Mouse (Mus musculus) liver, adult (tissue): ENCODE data around the gene Ugt2b34.

Experiments used
- GATA4 ChIP-seq: IDR thresholded peaks from 2 replicates; pipeline ENCODE4 v1.6.1; 2014; ENCODE audit warnings: mild to moderate bottlenecking, low read length; ENCODE audit not compliant: insufficient replicate concordance

Gene Ugt2b34

DNA sequence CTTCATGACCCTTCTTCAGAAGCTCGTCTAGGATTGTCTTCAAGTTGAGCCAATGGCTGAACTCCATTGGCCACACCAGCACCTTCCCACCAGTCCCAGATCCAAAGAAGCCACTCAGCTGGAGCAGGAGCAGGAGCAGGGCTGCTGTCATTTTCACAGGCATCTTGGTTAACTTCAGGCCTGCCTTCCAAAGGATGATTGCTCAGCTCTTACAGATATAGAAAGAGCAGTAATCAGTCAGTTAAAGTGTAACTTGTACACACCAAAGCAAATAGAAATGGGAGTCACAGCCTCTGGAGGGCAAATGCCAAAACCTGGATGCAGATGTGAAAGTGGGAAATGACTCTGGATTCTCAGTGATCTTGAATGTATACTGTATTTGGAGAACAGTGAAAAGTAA lies at the start of gene Ugt2b34:
TSS of gene Ugt2b34 (minus strand) at position 180 of the 400 bp plus-strand sequence.
- TF ChIP-seq GATA4 = peak; percentile 32; the same call in 1 of the 2 replicates

DNA sequence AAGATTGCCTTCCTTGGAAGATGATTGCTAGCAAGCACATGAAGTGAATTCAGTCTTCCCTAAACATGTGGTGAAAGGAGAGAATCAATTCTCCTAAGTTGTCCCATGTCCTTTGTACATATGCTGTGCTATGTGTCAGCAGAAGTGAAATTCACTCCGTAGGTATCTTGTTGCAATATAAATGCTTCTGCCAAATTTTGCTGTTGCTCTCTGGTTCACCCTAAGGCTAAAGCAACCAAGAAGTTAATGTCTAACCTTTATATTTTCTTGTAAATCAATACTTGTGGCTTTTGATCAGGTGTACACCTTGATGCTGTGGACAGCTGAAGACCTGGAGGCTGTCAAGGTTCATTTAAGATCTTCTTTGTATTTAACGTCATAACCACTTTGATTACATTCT lies 35.4 kb upstream of the Ugt2b34 start:
- no peak for TF ChIP-seq GATA4

DNA sequence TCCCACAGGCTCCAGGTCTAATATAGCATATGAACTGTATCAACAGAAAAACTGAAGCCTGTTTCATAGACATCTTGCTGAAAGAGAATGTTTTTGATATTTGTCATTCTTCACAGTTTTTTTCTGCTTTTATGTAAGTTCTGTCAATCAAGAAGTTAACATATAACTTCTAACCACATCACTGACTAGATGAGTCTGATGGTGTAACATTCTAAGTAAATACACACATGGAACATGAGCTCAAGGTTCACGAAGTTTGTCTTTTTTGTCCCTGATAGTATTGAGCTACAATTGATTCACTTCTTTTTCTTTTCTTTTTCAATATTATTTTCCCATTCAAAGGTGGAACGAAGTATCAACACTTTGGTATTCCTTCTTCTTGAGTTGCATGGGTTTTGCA lies 19.7 kb upstream of the Ugt2b34 start, which contains the start of gene Ugt2b1:
TSS of gene Ugt2b1 (minus strand) at position 105 of the 400 bp plus-strand sequence.
- TF ChIP-seq GATA4 = no peak

DNA sequence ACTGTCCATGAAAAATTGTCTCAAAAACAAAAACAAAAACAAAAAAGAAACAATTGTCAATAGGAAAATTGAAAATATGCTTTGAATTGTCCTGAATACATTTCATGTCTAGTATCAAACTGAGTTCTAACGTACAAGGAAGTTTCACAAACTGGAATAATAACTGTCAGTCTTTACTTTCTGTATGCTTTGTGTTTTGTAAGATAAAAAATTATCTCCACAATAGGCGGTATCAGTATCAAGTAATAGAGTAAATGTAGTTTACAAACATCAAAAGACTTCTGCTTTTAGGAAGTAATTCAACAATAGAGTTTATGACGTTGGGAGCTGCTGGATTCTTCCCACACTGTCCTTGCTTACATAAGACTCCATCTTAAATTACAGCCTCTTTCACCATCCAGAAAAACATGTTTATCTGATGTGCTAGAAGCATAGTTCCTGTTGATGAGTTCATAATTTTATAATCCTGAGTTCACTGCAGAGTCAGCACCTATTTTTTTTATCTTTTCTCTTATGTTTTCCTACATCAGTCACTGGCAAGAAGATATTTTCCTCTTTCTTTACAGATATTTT lies 14.0 kb upstream of the Ugt2b34 start:
- TF ChIP-seq GATA4 = no peak

DNA sequence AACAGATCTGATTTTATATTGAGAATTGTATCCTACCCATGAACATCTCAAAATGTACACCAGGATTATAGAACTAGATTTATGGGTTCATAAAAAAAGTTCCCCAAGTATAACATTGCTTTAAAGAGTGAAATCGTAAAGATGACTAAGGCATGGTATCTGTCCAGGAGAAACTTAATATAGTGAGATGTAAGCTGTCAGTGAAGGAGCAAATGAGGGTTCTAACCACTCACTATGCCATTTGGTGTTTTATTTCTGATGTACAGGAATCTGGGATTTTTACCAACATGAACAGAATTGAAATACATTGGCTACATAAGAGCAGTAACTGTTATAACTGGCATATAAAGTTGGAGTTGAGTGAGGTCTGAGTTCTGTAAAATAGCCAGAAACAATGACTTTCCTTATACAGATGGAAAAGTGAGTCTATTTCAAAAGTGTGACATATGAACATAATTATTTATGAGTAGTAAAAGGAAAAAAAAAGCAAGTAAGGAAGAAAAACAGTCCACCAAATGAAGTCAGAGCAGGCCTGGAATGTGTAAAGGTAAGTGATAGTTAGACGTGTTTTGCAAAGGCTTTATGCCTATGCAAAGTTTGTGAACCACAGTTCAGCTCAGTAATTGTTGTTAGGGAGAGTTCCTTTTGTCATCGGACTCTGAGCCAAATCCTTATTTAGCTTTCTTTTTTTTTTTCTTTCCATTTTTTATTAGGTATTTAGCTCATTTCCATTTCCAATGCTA lies 4.8 kb upstream of the Ugt2b34 start:
- no peak for TF ChIP-seq GATA4

DNA sequence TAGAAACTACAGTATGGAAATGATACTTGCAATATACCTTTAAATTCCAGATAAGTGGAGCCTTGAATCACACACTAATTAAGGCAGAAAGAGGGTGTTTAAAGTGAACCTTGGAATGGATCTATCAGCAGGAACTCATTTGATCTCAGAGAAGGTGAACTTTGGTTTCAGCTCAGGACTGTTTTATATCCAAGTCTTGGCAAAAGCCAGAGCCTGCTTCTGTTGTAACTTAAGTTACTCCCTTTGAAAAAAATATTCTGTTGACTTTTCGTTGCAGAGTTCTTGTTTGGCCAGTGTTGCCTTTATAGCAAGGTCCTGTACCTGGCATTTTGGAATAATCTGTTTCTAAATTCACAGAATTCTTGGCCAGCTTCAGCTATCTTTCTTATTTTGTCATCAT lies 4.0 kb upstream of the Ugt2b34 start:
- no peak for TF ChIP-seq GATA4

DNA sequence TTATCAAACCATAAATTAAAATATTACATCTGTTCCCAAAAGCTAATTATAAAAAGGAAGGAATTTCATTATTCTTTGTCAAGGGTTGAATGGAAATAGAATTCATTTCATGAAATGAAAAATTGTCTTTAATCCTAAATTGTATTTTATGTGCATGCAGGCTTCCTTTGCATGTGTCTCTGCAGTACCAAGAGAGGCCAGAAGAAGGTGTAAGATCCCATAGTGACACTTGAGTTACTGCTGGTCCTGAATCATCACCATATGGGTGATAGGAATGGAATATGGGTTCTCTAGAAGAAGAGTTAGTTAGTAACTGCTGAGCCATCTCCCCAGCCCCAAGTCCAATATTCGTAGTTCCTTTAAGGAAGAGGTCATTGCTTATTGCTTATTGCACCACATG lies 16.8 kb downstream of the Ugt2b34 start:
- TF ChIP-seq GATA4 = no peak

DNA sequence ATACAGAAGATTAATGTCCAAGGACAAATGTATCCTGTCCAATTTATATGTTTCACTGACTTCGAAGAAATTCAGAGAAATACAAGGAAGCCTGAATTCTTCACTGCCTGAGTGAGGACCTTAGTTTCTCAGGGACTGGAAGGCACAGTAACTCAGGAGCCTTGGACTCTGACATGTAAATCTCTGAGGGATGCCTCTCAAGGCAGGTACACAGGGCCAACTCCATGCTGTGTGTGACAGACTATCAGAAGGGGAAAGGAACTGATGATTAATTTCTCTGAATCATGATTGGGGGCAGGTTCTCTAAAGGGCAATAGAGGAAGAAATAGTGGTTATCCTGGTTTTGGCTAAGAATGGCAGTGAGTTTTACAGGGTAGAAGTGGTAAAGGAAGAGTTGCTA lies 18.3 kb downstream of the Ugt2b34 start:
- no peak for TF ChIP-seq GATA4

DNA sequence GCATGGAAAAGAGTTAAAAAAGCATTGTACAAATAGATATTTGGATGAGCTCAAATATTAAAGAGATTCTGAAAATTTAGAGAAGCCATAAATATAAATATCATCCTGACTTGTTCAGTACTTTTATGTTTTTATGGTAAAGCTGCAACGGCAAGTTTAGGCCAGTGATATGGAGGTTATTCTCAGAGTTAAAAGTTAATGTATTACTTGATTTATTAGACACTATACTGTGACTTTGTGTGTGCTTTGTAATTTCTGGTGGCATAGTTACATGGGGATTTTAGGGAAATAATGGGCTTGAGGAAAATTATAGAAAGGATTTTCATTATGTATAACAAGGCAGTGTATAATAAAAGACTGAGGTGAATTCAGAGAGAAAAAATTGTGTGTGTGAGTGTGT lies 19.7 kb downstream of the Ugt2b34 start:
- no peak for TF ChIP-seq GATA4

DNA sequence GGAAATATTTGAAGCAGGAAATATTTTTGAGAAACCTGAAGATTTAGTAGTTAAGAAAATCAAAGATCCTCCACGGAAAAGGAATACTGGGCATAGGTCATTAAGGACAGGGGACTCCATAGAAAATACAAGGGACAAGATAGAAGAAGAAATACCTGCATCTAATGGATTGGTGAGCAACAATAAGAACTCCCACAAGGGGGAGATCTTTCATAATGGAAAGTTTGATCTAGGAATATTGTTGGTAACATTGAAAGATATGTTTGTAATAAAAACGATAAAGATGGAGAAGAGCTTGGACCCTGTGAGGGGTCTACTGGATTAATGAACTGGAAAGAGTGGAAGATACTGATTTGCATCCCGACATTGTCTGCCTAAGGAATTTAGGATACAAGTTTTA lies 20.1 kb downstream of the Ugt2b34 start:
- no peak for TF ChIP-seq GATA4

DNA sequence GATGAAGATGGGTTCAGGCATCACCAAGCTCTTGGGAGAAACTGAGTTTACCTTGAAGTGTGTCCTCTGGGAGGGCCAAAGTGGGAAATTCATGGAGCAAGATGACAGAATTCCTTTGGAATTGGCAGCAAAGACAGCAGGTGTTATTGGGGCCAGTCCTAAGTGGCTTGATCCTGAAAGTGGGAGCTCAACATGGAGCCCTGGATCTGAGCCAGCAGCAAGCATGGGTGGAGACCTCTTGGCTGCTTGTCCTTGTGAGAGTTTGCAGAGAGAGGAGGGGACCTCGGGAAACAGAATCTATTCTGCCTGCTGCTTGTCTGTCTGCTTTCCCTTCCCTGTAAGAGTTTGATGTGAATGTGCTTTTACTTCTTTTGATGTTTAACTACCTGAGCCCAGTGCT lies 34.9 kb downstream of the Ugt2b34 start:
- no peak for TF ChIP-seq GATA4

DNA sequence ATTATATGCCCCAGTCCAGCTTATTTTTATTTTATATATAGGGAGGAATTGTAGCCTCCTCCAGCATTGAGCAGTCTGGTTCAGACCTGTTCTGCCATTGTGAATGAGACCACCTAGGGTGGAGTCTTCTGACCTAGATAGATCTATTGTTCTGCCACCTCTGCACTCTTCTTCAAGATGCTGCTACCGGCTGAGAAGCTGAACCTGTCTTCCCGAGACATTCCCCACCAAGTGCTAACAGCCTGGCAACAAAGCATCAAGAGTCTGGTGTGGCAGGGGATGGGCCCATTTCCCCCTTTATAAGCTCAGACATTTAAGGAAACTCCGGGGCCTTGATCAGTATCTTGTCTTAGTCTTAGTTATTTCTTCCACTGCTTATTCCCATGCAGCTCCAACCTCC lies 48.4 kb downstream of the Ugt2b34 start:
- TF ChIP-seq GATA4 = no peak

DNA sequence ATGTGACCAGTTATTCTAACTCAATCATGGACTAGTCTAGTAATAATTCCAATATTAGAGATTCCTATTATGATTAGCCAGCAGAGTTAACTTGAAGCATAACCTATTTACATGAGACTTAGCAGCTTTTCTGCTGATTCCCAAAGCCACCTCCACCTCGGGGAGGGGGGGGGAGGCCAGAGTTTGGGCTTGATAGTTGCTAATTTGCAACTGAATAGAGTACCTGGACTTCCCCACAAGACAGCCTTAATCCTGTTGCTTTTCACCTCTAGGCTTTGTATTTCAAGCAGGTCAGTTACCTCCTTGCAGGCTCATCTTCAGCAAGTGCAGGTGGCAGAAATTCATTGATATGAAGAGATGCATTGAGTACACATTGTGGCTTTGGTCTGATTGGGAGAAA lies 49.1 kb downstream of the Ugt2b34 start:
- TF ChIP-seq GATA4 = no peak

DNA sequence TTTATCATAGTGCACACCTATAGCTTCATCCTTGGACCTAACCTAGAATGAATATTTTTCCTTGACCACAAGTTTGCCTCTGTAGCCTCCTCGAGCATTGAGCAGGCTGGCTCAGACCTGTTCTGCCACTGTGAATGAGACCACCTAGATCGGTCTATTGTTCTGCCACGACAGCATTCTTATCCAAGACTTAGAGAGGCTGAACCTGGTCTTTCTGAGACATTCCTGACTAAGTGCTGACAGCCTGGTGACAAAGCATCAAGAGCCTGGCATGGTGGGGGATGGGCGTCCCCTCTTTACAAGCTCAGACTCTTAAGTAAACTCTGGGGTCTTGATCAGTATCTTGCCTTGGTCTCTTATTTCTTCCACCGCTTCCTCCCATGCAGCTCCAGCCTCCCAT lies 55.1 kb downstream of the Ugt2b34 start:
- no peak for TF ChIP-seq GATA4

DNA sequence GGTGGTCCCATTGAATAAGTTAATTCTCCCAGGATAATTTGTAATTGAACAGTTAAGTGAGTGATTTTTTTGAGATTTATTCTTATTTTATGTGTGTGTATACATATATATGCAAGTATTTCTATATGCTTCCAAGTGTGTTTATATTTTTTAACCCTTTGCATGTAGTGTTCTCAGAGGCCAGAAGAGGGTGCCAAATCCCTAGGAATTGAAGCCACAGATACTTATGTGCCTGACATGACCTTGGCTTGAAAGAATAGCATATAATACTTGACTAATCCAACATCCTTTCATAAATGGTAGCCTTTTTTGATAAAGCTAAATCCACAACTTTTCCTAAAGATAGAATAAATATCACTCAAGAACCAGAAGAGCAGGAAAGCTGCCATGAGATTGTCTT lies 56.6 kb downstream of the Ugt2b34 start:
- no peak for TF ChIP-seq GATA4

DNA sequence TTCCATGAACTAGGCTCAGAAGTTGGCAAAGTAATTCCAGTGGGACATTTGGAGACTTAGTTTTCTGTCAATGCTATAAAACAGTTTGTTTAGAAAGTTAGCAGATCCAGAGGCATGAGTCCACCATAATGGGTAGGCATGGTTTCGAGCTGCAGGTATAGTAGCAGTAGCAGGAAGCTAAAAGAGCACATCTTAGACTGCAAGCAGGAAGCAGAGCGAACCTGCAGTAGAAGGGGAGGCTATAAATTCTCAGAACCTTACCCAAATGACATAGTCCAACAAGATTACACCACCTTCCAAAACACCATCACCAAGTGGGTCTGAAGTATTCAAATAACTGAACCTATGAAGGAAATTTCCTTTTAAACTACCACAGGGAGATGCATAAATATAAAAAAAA lies 66.5 kb downstream of the Ugt2b34 start:
- no peak for TF ChIP-seq GATA4
